Mouse (Mus musculus) intestine, postnatal 0 days (tissue): ENCODE results near the gene Tenm1. TPM values are rescaled to one million over a fixed set of nuclear protein-coding genes. Genes with fewer than 3 reads are reported as not detected.

Experiments used
- ATAC-seq: fragments of 200-750 bp; cut with Nextera tagmentation; 2 replicates; pipeline ENCODE4 v1.8.0; 2017; ENCODE audit warnings: mild to moderate bottlenecking, moderate TSS enrichment, moderate library complexity
- H3K27ac ChIP-seq: fragments of 300-500 bp; sonication (generic); 2 replicates; pipeline ENCODE4 v1.5.1; 2014; ENCODE audit warnings: mild to moderate bottlenecking, low read depth, low read length, moderate library complexity
- H3K27me3 ChIP-seq: fragments of 300-500 bp; sonication (generic); replicated peaks from 2 replicates; pipeline ENCODE4 v1.6.1; 2014; ENCODE audit warnings: low read length, mixed read lengths; ENCODE audit not compliant: control insufficient read depth, insufficient read depth
- H3K36me3 ChIP-seq: fragments of 300-500 bp; sonication (generic); 2 replicates; pipeline ENCODE4 v1.6.1; 2014; ENCODE audit warnings: mild to moderate bottlenecking, moderate library complexity; ENCODE audit not compliant: control insufficient read depth, insufficient read depth
- H3K4me1 ChIP-seq: fragments of 300-500 bp; sonication (generic); replicated peaks from 2 replicates; pipeline ENCODE4 v1.6.1; 2014; ENCODE audit warnings: antibody characterized with exemption, low read length, mixed read lengths; ENCODE audit not compliant: control insufficient read depth, insufficient read depth
- H3K4me2 ChIP-seq: fragments of 300-500 bp; sonication (generic); replicated peaks from 2 replicates; pipeline ENCODE4 v1.6.1; 2014; ENCODE audit warnings: low read depth, mild to moderate bottlenecking, moderate library complexity
- H3K4me3 ChIP-seq: fragments of 300-500 bp; sonication (generic); 2 replicates; pipeline ENCODE4 v1.5.1; 2014; ENCODE audit warnings: low read depth, low read length
- H3K9ac ChIP-seq: fragments of 300-500 bp; sonication (generic); 2 replicates; pipeline ENCODE4 v1.6.1; 2014; ENCODE audit warnings: mild to moderate bottlenecking, low read depth, low read length
- H3K9me3 ChIP-seq: fragments of 300-500 bp; sonication (generic); 2 replicates; pipeline ENCODE4 v1.6.1; 2016; ENCODE audit warnings: mixed run types; ENCODE audit not compliant: control insufficient read depth
- CTCF ChIP-seq: sonication (generic); IDR thresholded peaks from 2 replicates; pipeline ENCODE4 v1.5.1; 2016; ENCODE audit warnings: low read depth, mild to moderate bottlenecking, control low read depth, antibody characterized with exemption, moderate library complexity
- WGBS: fragments of 180-500 bp; shearing (Covaris S2); extraction: QIAGEN DNeasy Blood & Tissue Kit; methylation state at CpG from one replicate; pipeline ENCODE4 v1.1.7; 2014; 5-methylcytosine and 5-hydroxymethylcytosine counted together
- polyA plus RNA-seq: library from polyadenylated mRNA; unstranded; fragments of >200 nt; fragmentation: Nextera tagmentation; extraction: Ambion mirVana; gene quantifications from 2 replicates; pipeline ENCODE4 v1.2.1, GENCODE M21; 2015

Gene Tenm1
- polyA plus RNA-seq, 1 experiment from 2014 or later, result 0.23 TPM

- ATAC-seq, result no peak
- no peak overlapping the region for H3K4me3 ChIP-seq
- no peak overlapping the region for H3K27ac ChIP-seq
- no peaks in the 10 kb centered on the region for H3K4me1 ChIP-seq
- no peaks in the 10 kb centered on the region for H3K27me3 ChIP-seq
- 82% methylated on average over 3 of the region's 3 CpGs for WGBS
- H3K36me3 ChIP-seq, result no peaks in the 10 kb centered on the region
- no peak overlapping the region for H3K4me2 ChIP-seq
- no peaks in the 10 kb centered on the region for H3K9me3 ChIP-seq
- TF ChIP-seq CTCF, result no peak
- H3K9ac ChIP-seq, result no peak overlapping the region
Measured at GRCm38 (mm10) chrX:42718078-42718785, 710.7 kb downstream of the Tenm1 start.

GRCm38 (mm10) chrX:42700291-42700690, 728.6 kb downstream of the Tenm1 start:
- Histone ChIP-seq H3K4me3 (no peak overlapping the region), H3K27me3 (no peaks in the 10 kb centered on the region), H3K27ac (no peak overlapping the region), H3K9me3 (no peaks in the 10 kb centered on the region), H3K36me3 (no peaks in the 10 kb centered on the region), H3K4me1 (no peaks in the 10 kb centered on the region), H3K4me2 (no peak overlapping the region), H3K9ac (no peak overlapping the region)
- ATAC-seq, result no peak
- TF ChIP-seq CTCF, result no peak
- 48% methylated on average over 3 of the region's 3 CpGs for WGBS

GRCm38 (mm10) chrX:42647131-42647530, 781.8 kb downstream of the Tenm1 start:
- no peaks in the 10 kb centered on the region for H3K9me3 ChIP-seq
- H3K4me2 ChIP-seq, result no peak overlapping the region
- no peaks in the 10 kb centered on the region for H3K27me3 ChIP-seq
- H3K4me1 ChIP-seq, result no peaks in the 10 kb centered on the region
- TF ChIP-seq CTCF, result no peak
- no peak overlapping the region for H3K4me3 ChIP-seq
- no peak overlapping the region for H3K27ac ChIP-seq
- no peak for ATAC-seq
- no peaks in the 10 kb centered on the region for H3K36me3 ChIP-seq
- WGBS, result 65% methylated on average over 3 of the region's 3 CpGs
- no peak overlapping the region for H3K9ac ChIP-seq

GRCm38 (mm10) chrX:42580521-42580920, 848.4 kb downstream of the Tenm1 start:
- no peaks in the 10 kb centered on the region for H3K27me3 ChIP-seq
- no peak for ATAC-seq

DNA sequence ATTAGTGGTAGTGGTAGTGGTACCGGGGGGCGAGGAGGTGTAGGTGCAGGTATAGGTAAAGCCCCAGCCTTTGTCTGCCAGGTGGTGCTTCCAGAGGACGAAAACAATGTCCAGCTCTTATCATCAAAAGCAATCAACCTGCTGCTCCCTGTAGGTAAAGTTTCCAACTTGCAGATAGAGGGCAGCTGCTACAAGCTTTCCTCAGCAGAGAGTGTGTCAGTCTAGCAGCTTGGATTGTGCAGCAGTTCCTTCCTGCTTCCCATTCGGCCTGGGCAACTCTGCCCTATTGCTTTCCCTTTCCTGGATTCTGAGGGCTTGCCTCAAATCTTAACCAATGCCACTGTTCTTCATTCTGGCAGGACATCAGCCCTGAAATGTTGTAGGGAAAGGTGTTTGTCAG, 870.2 kb downstream of the Tenm1 start:
- H3K27ac ChIP-seq, result no peak overlapping the region
- H3K4me3 ChIP-seq, result no peak overlapping the region

More at GRCm38 (mm10) chrX:42580521-42580920, 848.4 kb downstream of the Tenm1 start:
- Histone ChIP-seq H3K4me3 (no peak overlapping the region), H3K4me1 (no peaks in the 10 kb centered on the region), H3K9me3 (no peaks in the 10 kb centered on the region), H3K36me3 (no peaks in the 10 kb centered on the region), H3K4me2 (no peak overlapping the region), H3K9ac (no peak overlapping the region), H3K27ac (no peak overlapping the region)
- TF ChIP-seq CTCF, result no peak
- WGBS, result 61% methylated on average over 2 of the region's 2 CpGs

DNA sequence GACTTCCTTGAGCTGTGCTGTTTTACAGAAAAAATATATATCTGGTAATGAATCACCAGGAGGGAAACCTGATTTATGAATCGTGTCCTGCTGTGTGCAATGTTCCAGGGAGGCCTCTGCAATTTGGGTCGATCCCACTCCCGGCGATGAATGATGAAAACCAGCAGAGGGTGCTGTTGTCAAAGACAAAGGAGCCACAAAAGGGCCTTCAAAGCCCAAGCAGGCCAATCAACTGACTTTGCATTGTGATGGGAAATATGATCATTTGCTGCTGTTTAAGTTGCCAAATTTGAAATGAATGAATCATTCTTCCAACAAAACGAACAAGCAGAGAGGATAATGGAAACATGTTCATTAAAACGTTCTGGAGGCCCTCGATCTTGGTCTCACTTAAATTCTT, 871.6 kb downstream of the Tenm1 start:
- TF ChIP-seq CTCF, result peak; percentile 80
- Histone ChIP-seq H3K4me3 (no peak overlapping the region), H3K4me1 (no peaks in the 10 kb centered on the region), H3K27me3 (no peaks in the 10 kb centered on the region), H3K4me2 (no peak overlapping the region), H3K27ac (no peak overlapping the region), H3K9me3 (no peaks in the 10 kb centered on the region), H3K9ac (no peak overlapping the region), H3K36me3 (no peaks in the 10 kb centered on the region)
- no peak for ATAC-seq
- 25% methylated on average over 7 of the region's 7 CpGs for WGBS

More for the DNA sequence above, 870.2 kb downstream of the Tenm1 start:
- no peaks in the 10 kb centered on the region for H3K4me1 ChIP-seq
- H3K36me3 ChIP-seq, result no peaks in the 10 kb centered on the region
- WGBS, result 57% methylated on average over 4 of the region's 4 CpGs
- no peak overlapping the region for H3K4me2 ChIP-seq
- no peak overlapping the region for H3K9ac ChIP-seq
- ATAC-seq, result no peak
- no peaks in the 10 kb centered on the region for H3K27me3 ChIP-seq
- H3K9me3 ChIP-seq, result no peaks in the 10 kb centered on the region
- peak; percentile 49 for TF ChIP-seq CTCF
